Mouse (Mus musculus) kidney, postnatal 14 days (tissue): ENCODE data around the gene Arhgef6.

ENCODE experiments used
- DNase-seq: peaks from one replicate; pipeline ENCODE4 v3.0.0; 2022; ENCODE audit warnings: mixed read lengths

Arhgef6 gene

GRCm38 (mm10) chrX:57338371-57339211, at the start of gene Arhgef6:
Gene Arhgef6, minus strand, starts transcription at chrX:57338729.
- DNase-seq: peak; percentile 10

- DNase-seq: peak; percentile 11
Observed at GRCm38 (mm10) chrX:57380915-57381314, 42.4 kb upstream of the Arhgef6 start.

- DNase-seq: peak; percentile 42
Observed at GRCm38 (mm10) chrX:57378579-57378978, 40.0 kb upstream of the Arhgef6 start.

GRCm38 (mm10) chrX:57377096-57377495, 38.6 kb upstream of the Arhgef6 start:
- no peak for DNase-seq

- no peak for DNase-seq
Observed at GRCm38 (mm10) chrX:57374029-57374428, 35.5 kb upstream of the Arhgef6 start.

- DNase-seq: no peak
Observed at GRCm38 (mm10) chrX:57373543-57373942, 35.0 kb upstream of the Arhgef6 start.

GRCm38 (mm10) chrX:57372965-57373364, 34.4 kb upstream of the Arhgef6 start:
- no peak for DNase-seq

- no peak for DNase-seq
Observed at GRCm38 (mm10) chrX:57364891-57365569, 26.5 kb upstream of the Arhgef6 start.

- no peak for DNase-seq
Observed at GRCm38 (mm10) chrX:57359316-57359715, 20.8 kb upstream of the Arhgef6 start.

GRCm38 (mm10) chrX:57339220-57339619, 691 bp upstream of the Arhgef6 start:
- no peak for DNase-seq

- no peak for DNase-seq
Observed at GRCm38 (mm10) chrX:57337582-57337981, 947 bp downstream of the Arhgef6 start.

GRCm38 (mm10) chrX:57336958-57337357, 1.6 kb downstream of the Arhgef6 start:
- no peak for DNase-seq

- no peak for DNase-seq
Observed at GRCm38 (mm10) chrX:57335313-57335712, 3.2 kb downstream of the Arhgef6 start.

GRCm38 (mm10) chrX:57327668-57328338, 10.7 kb downstream of the Arhgef6 start:
- DNase-seq: no peak

- DNase-seq: peak; percentile 41
Observed at GRCm38 (mm10) chrX:57326487-57327221, 11.9 kb downstream of the Arhgef6 start.

GRCm38 (mm10) chrX:57325861-57326461, 12.6 kb downstream of the Arhgef6 start:
- peak; percentile 32 for DNase-seq

- DNase-seq: no peak
Observed at GRCm38 (mm10) chrX:57324891-57325290, 13.6 kb downstream of the Arhgef6 start.

- DNase-seq: no peak
Observed at GRCm38 (mm10) chrX:57312066-57312465, 26.5 kb downstream of the Arhgef6 start.

GRCm38 (mm10) chrX:57309993-57310392, 28.5 kb downstream of the Arhgef6 start:
- DNase-seq: no peak

GRCm38 (mm10) chrX:57306747-57307146, 31.8 kb downstream of the Arhgef6 start:
- no peak for DNase-seq

- DNase-seq: no peak
Observed at GRCm38 (mm10) chrX:57304784-57305287, 33.7 kb downstream of the Arhgef6 start.
